Mouse (Mus musculus) liver, embryonic 14.5 days (tissue): ENCODE results near the gene Snx11.

Experiments
- CTCF ChIP-seq: IDR thresholded peaks from 2 replicates; pipeline ENCODE4 v1.5.1; 2016; ENCODE audit warnings: antibody characterized with exemption, low read depth, control low read depth
- EP300 ChIP-seq: IDR thresholded peaks from 2 replicates; pipeline ENCODE4 v1.6.1; 2016; ENCODE audit warnings: antibody characterized with exemption, low read depth

DNA sequence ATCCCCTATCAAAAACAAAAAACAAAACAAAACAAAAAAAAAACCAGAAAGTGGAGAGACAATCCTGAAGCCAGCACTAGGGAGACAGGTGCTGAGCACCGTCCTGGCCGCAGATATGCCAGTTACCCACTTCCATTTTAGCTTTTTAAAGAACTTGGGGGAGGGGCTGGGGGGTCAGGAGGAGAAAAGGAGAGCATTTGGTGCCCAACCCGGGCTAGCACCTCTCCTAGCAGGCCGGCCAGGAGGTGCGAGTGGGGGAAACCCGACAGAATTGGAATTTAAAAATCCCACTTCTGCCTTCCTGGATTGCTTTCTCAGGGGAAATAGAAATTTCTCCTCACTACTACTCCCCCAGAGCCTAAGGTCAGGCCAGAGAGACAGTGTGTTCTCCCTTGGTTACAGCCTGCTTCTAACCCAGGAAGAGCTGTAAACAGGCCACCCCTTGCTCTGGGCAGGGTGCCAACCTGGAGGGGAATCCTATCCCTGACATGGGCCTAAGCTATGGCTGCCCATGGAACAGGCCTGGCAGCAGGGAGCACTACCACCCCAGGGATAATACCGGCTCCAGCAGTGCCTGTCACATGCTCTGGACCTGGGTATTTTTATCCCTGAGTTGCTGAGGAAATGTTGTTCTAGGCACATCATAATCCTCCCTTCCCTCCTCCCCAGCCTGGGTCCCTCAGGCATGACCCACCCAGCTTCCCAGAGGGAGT lies 47.6 kb upstream of the Snx11 start:
- no peak for TF ChIP-seq CTCF
- TF ChIP-seq EP300, result no peak
